Mouse (Mus musculus) liver, embryonic 12.5 days (tissue): ENCODE measurements at regions not wholly inside any gene's neighbourhood (a gene's known extent, or its start where the extent isn't known, plus 50 kb on each side); places are given as distances from the start of the nearest gene placed in this dataset.

Experiments
- ATAC-seq: fragments of 200-750 bp; cut with Nextera tagmentation; 2 replicates; pipeline ENCODE4 v1.8.0; 2017; ENCODE audit warnings: moderate number of reproducible peaks, mild to moderate bottlenecking, moderate library complexity
- H3K27ac ChIP-seq: fragments of 300-500 bp; sonication (generic); 2 replicates; pipeline ENCODE4 v1.5.1; 2016; ENCODE audit warnings: mild to moderate bottlenecking
- H3K27me3 ChIP-seq: fragments of 300-500 bp; sonication (generic); replicated peaks from 2 replicates; pipeline ENCODE4 v1.6.1; 2016; ENCODE audit warnings: mild to moderate bottlenecking, moderate library complexity
- H3K36me3 ChIP-seq: fragments of 300-500 bp; sonication (generic); 2 replicates; pipeline ENCODE4 v1.6.1; 2016; ENCODE audit warnings: mild to moderate bottlenecking, moderate library complexity
- H3K4me1 ChIP-seq: fragments of 300-500 bp; sonication (generic); 2 replicates; pipeline ENCODE4 v1.6.1; 2016
- H3K4me2 ChIP-seq: fragments of 300-500 bp; sonication (generic); 2 replicates; pipeline ENCODE4 v1.6.1; 2016; ENCODE audit warnings: mild to moderate bottlenecking, moderate library complexity
- H3K4me3 ChIP-seq: fragments of 300-500 bp; sonication (generic); 2 replicates; pipeline ENCODE4 v1.5.1; 2016; ENCODE audit warnings: mild to moderate bottlenecking, moderate library complexity
- H3K9ac ChIP-seq: fragments of 300-500 bp; sonication (generic); 2 replicates; pipeline ENCODE4 v1.6.1; 2016; ENCODE audit warnings: mild to moderate bottlenecking, moderate library complexity
- H3K9me3 ChIP-seq: fragments of 300-500 bp; sonication (generic); replicated peaks from 2 replicates; pipeline ENCODE4 v1.6.1; 2016; ENCODE audit warnings: mild to moderate bottlenecking, moderate library complexity
- WGBS: fragments of 180-500 bp; shearing (Covaris S2); methylation state at CpG from one replicate; pipeline ENCODE4 v1.1.7; 2016; ENCODE audit not compliant: insufficient replicate concordance; 5-methylcytosine and 5-hydroxymethylcytosine counted together

DNA sequence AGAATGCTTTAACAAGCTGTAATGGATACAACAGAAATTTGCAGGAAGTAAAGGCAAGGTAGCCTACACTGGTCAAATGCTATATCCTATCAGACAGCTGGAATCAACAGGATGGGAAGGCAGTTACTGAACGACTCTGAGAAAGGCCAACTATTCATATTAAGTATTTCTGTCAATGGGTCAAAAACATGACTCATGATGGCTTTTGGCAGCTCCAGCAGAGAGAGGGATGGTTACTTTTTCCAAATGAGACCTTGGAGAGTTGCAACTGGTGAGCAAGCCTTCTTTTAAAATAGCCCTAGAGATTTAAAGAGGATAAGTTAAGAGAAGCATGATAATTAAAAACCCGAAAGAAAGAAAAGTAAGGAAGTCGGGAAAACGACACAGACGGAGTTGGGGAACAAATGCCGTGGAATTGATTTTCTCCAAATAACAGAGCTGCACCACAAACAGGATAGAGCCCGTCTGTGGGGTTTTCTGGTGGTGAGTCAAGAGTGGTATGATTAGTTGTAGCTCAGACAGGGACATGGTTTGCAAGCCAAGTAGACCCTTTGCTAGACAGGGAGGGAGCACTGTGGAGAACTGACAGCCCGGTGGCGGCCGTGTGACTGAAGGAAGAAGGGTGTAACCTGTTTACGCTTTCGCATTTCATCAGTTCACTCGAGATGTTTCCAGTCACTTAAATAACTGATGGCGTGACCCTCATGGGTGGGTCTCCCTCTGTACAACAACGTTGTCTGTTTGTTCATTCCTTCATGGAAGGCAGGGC, 3638.1 kb upstream of the Gm7489 start:
- no peak overlapping the region for H3K27ac ChIP-seq
- no peak overlapping the region for H3K4me2 ChIP-seq
- H3K9me3 ChIP-seq, result no peaks in the 10 kb centered on the region
- H3K4me1 ChIP-seq, result no peaks in the 10 kb centered on the region
- H3K27me3 ChIP-seq, result no peaks in the 10 kb centered on the region
- ATAC-seq, result no peak
- 73% methylated on average over 15 of the region's 15 CpGs for WGBS
- H3K36me3 ChIP-seq, result no peaks in the 10 kb centered on the region
- H3K9ac ChIP-seq, result no peak overlapping the region
- no peak overlapping the region for H3K4me3 ChIP-seq

DNA sequence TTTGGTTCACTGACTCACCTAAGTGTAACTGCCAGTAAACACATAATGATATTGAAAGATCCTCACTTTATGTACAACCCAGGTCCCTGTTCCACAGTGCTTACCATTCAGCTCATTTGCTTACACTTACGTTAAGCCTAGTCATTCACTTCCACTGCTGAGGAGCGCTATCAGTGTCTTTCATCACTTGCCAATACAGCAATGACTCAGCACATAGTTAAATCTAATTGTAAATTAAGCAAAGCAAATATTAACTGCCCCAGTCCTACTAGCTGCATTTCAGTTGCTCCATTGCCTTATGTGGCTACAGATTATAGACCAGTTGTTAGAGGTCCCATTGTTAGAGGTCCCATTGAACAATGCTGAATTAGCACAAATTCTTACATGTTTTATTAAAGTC, 3624.6 kb upstream of the Gm7489 start:
- Histone ChIP-seq H3K27ac (no peak overlapping the region), H3K27me3 (no peaks in the 10 kb centered on the region), H3K9ac (no peak overlapping the region), H3K9me3 (no peaks in the 10 kb centered on the region), H3K4me3 (no peak overlapping the region), H3K4me2 (no peak overlapping the region), H3K4me1 (no peaks in the 10 kb centered on the region), H3K36me3 (no peaks in the 10 kb centered on the region)
- WGBS, result 60% methylated on average over 2 of the region's 2 CpGs
- peak; percentile 44; the same call in 1 of the 2 replicates for ATAC-seq

- H3K4me1 ChIP-seq, result no peaks in the 10 kb centered on the region
- no peak for ATAC-seq
- WGBS, result 69% methylated on average over 8 of the region's 8 CpGs
- no peaks in the 10 kb centered on the region for H3K9me3 ChIP-seq
- no peak overlapping the region for H3K4me3 ChIP-seq
- H3K4me2 ChIP-seq, result no peak overlapping the region
- no peak overlapping the region for H3K27ac ChIP-seq
- H3K9ac ChIP-seq, result no peak overlapping the region
- H3K27me3 ChIP-seq, result no peaks in the 10 kb centered on the region
- H3K36me3 ChIP-seq, result no peaks in the 10 kb centered on the region
Observed at GRCm38 (mm10) chr15:50261245-50261872, 3623.3 kb upstream of the Gm7489 start.

- H3K9me3 ChIP-seq, result no peaks in the 10 kb centered on the region
- H3K27me3 ChIP-seq, result no peaks in the 10 kb centered on the region
- H3K4me2 ChIP-seq, result no peak overlapping the region
- no peak for ATAC-seq
- H3K4me1 ChIP-seq, result no peaks in the 10 kb centered on the region
- WGBS, result 58% methylated on average over 1 of the region's 1 CpGs
- no peaks in the 10 kb centered on the region for H3K36me3 ChIP-seq
- H3K9ac ChIP-seq, result no peak overlapping the region
- H3K4me3 ChIP-seq, result no peak overlapping the region
- H3K27ac ChIP-seq, result no peak overlapping the region
Observed at GRCm38 (mm10) chr15:50267542-50267941, 3617.2 kb upstream of the Gm7489 start.

GRCm38 (mm10) chr15:50271646-50272045, 3613.1 kb upstream of the Gm7489 start:
- Histone ChIP-seq H3K4me3 (no peak overlapping the region), H3K9ac (no peak overlapping the region), H3K4me2 (no peak overlapping the region), H3K36me3 (no peaks in the 10 kb centered on the region), H3K9me3 (no peaks in the 10 kb centered on the region), H3K4me1 (no peaks in the 10 kb centered on the region), H3K27ac (no peak overlapping the region), H3K27me3 (no peaks in the 10 kb centered on the region)
- ATAC-seq, result no peak

DNA sequence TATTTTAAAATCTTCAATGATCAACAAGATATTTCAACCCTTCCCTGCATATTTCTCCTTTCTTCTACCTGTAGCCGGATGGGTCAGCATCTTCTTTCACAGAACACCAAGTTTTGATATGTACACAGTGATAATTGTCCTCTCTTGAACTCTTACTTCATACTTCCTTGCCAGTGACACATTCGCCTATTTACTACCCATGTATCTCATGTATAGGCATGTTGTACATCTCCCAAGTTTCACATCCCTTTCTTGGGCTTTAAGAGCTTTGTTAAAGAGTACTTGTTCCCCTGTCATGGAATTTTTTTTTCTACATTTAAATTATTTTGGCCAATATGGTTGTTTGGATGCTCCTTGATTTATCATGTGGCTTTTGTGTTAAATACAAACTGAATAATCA, 3602.1 kb upstream of the Gm7489 start:
- Histone ChIP-seq H3K4me3 (no peak overlapping the region), H3K4me2 (no peak overlapping the region), H3K9ac (no peak overlapping the region), H3K9me3 (no peaks in the 10 kb centered on the region), H3K27me3 (no peaks in the 10 kb centered on the region), H3K4me1 (no peaks in the 10 kb centered on the region), H3K36me3 (no peaks in the 10 kb centered on the region), H3K27ac (no peak overlapping the region)
- no peak for ATAC-seq
- WGBS, result 57% methylated on average over 2 of the region's 2 CpGs

DNA sequence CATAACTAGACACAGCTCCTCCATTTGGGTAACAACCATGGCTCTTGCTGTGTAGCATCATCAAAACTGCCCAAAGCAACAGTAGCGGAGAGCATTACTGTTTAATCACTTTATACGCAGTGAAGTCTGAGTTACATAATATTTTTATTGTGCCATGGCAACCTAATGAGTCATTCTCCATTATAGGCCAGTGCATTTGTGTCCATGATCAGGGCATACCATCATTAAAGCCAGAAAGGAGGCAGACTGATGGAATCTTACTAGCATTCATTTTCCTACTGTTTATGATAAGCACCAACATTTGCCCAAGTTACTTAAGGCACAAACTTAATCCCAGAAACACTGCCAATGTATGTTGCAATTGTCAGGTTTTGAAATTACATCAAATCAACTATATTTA, 3601.2 kb upstream of the Gm7489 start:
- H3K27me3 ChIP-seq, result no peaks in the 10 kb centered on the region
- no peaks in the 10 kb centered on the region for H3K4me1 ChIP-seq
- H3K9me3 ChIP-seq, result no peaks in the 10 kb centered on the region
- H3K4me3 ChIP-seq, result no peak overlapping the region
- ATAC-seq, result no peak
- H3K4me2 ChIP-seq, result no peak overlapping the region
- no peak overlapping the region for H3K27ac ChIP-seq
- H3K9ac ChIP-seq, result no peak overlapping the region
- WGBS, result 75% methylated on average over 2 of the region's 2 CpGs
- H3K36me3 ChIP-seq, result no peaks in the 10 kb centered on the region

- H3K4me1 ChIP-seq, result no peaks in the 10 kb centered on the region
- WGBS, result 68% methylated on average over 3 of the region's 3 CpGs
- H3K27me3 ChIP-seq, result no peaks in the 10 kb centered on the region
- no peaks in the 10 kb centered on the region for H3K36me3 ChIP-seq
- no peak overlapping the region for H3K9ac ChIP-seq
- H3K27ac ChIP-seq, result no peak overlapping the region
- no peak overlapping the region for H3K4me3 ChIP-seq
- no peak overlapping the region for H3K4me2 ChIP-seq
- no peaks in the 10 kb centered on the region for H3K9me3 ChIP-seq
- ATAC-seq, result no peak
Observed at GRCm38 (mm10) chr15:50301831-50302230, 3582.9 kb upstream of the Gm7489 start.

DNA sequence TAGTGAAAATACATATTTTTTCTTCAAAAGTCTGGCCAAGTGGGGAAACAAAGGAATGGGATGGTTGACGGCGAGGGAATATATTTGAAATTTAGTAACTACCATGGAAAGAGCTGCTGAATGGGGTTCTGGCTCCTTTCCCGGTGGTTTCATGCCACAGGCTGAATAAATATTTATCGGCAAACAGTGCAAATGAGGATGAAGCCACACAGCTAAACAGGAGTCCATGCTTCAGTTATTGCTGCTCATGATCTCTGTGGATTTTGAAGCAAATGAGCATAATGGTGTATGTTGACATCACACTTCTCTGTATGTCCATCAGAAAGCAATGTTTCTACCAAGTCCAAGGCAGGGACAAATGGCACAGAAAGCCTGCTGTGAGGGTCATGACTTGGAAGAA, 3580.6 kb upstream of the Gm7489 start:
- H3K27me3 ChIP-seq, result no peaks in the 10 kb centered on the region
- no peaks in the 10 kb centered on the region for H3K9me3 ChIP-seq
- H3K4me2 ChIP-seq, result no peak overlapping the region
- no peak overlapping the region for H3K27ac ChIP-seq
- no peak overlapping the region for H3K9ac ChIP-seq
- WGBS, result 79% methylated on average over 4 of the region's 4 CpGs
- H3K4me1 ChIP-seq, result no peaks in the 10 kb centered on the region
- no peak overlapping the region for H3K4me3 ChIP-seq
- no peak for ATAC-seq
- no peaks in the 10 kb centered on the region for H3K36me3 ChIP-seq

DNA sequence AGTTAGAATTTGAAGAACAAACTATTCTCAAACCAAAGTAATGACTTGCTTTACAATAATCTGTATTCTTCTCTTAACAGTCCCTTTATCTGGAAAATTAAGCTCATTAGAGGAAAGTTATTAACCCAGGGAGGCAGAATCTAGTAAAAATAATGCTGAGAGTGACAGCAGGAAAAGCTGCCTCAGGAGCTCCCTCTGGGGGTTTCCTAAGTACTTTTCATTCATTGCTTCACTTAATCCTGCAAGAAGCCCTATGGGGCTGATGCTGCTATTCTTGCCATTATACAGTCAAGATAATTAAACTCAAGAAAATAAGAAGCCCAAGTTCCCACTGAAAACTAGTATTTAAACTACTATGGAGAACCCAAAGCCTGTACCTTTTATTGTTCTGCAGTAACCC, 3563.9 kb upstream of the Gm7489 start:
- Histone ChIP-seq H3K9ac (no peak overlapping the region), H3K27me3 (no peaks in the 10 kb centered on the region), H3K36me3 (no peaks in the 10 kb centered on the region), H3K4me3 (no peak overlapping the region), H3K9me3 (no peaks in the 10 kb centered on the region), H3K27ac (no peak overlapping the region), H3K4me2 (no peak overlapping the region), H3K4me1 (no peaks in the 10 kb centered on the region)
- ATAC-seq, result no peak

- no peaks in the 10 kb centered on the region for H3K9me3 ChIP-seq
- no peak overlapping the region for H3K4me3 ChIP-seq
- WGBS, result 67% methylated on average over 5 of the region's 5 CpGs
- no peak overlapping the region for H3K9ac ChIP-seq
- no peaks in the 10 kb centered on the region for H3K27me3 ChIP-seq
- no peak for ATAC-seq
- H3K4me2 ChIP-seq, result no peak overlapping the region
- H3K27ac ChIP-seq, result no peak overlapping the region
- no peaks in the 10 kb centered on the region for H3K4me1 ChIP-seq
- no peaks in the 10 kb centered on the region for H3K36me3 ChIP-seq
Observed at GRCm38 (mm10) chr15:50345536-50345935, 3539.2 kb upstream of the Gm7489 start.

DNA sequence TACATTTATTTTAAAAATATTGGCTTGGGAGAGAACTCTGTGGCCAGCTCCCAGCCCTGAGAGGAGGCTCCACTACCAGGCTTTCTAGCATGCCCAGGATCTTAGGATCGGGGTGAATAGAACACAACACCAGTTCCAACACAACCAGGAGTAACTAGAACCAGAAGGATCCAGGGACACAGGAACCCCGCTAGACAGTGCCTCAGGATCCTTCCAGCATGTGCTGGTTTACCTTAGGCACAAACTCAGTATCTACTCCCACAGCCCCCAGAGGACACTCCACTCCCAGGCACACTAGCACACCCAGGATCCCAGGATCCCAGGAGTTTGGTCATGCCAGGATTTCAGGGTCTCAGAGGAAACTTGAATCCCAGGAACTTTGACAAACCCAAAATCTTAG, 3537.8 kb upstream of the Gm7489 start:
- Histone ChIP-seq H3K9ac (no peak overlapping the region), H3K27ac (no peak overlapping the region), H3K4me2 (no peak overlapping the region), H3K27me3 (no peaks in the 10 kb centered on the region), H3K4me3 (no peak overlapping the region), H3K9me3 (no peaks in the 10 kb centered on the region), H3K36me3 (no peaks in the 10 kb centered on the region), H3K4me1 (no peaks in the 10 kb centered on the region)
- no peak for ATAC-seq
- WGBS, result 75% methylated on average over 2 of the region's 2 CpGs
